Mouse (Mus musculus): ENCODE measurements at regions not wholly inside any gene's neighbourhood (a gene's known extent, or its start where the extent isn't known, plus 50 kb on each side); places are given as distances from the start of the nearest gene placed in this dataset.

GRCm38 (mm10) chr12:96323061-96323786 lies 631.2 kb downstream of the Flrt2 start:
- TF ChIP-seq POLR2A (IDR thresholded peaks at IDR 0.05; ENCODE audit: borderline replicate concordance, low read depth, low read length) = no peak
- no peak for TF ChIP-seq CTCF (IDR thresholded peaks at IDR 0.05; ENCODE audit: low read depth, low read length)
- Histone ChIP-seq H3K4me3 (ENCODE audit: insufficient read depth, low read length) (no peak overlapping the region), H3K27ac (ENCODE audit: insufficient read depth, low read depth, low read length) (no peak overlapping the region), H3K4me1 (ENCODE audit: control insufficient read depth, insufficient read depth, low read length) (no peaks in the 10 kb centered on the region)

- Histone ChIP-seq H3K4me3 (ENCODE audit: insufficient read depth, low read length) (no peak overlapping the region), H3K4me1 (ENCODE audit: control insufficient read depth, insufficient read depth, low read length) (no peaks in the 10 kb centered on the region), H3K27ac (ENCODE audit: insufficient read depth, low read depth, low read length) (no peak overlapping the region)
- TF ChIP-seq CTCF (IDR thresholded peaks at IDR 0.05; ENCODE audit: low read depth, low read length) (no peak), POLR2A (IDR thresholded peaks at IDR 0.05; ENCODE audit: borderline replicate concordance, low read depth, low read length) (no peak)
Observed at GRCm38 (mm10) chr12:96351143-96351542, 659.1 kb downstream of the Flrt2 start.

GRCm38 (mm10) chr12:96378924-96379323 lies 686.9 kb downstream of the Flrt2 start:
- Histone ChIP-seq H3K4me1 (ENCODE audit: control insufficient read depth, insufficient read depth, low read length) (no peaks in the 10 kb centered on the region), H3K4me3 (ENCODE audit: insufficient read depth, low read length) (no peak overlapping the region), H3K27ac (ENCODE audit: insufficient read depth, low read depth, low read length) (no peak overlapping the region)
- no peak for TF ChIP-seq CTCF (IDR thresholded peaks at IDR 0.05; ENCODE audit: low read depth, low read length)
- no peak for TF ChIP-seq POLR2A (IDR thresholded peaks at IDR 0.05; ENCODE audit: borderline replicate concordance, low read depth, low read length)

- Histone ChIP-seq H3K4me3 (ENCODE audit: insufficient read depth, low read length) (no peak overlapping the region), H3K4me1 (ENCODE audit: control insufficient read depth, insufficient read depth, low read length) (no peaks in the 10 kb centered on the region), H3K27ac (ENCODE audit: insufficient read depth, low read depth, low read length) (no peak overlapping the region)
- TF ChIP-seq POLR2A (IDR thresholded peaks at IDR 0.05; ENCODE audit: borderline replicate concordance, low read depth, low read length) (no peak), CTCF (IDR thresholded peaks at IDR 0.05; ENCODE audit: low read depth, low read length) (no peak)
Observed at GRCm38 (mm10) chr12:96419104-96419503, 727.1 kb downstream of the Flrt2 start.

- H3K27ac ChIP-seq (ENCODE audit: insufficient read depth, low read depth, low read length) = no peak overlapping the region
Observed at GRCm38 (mm10) chr12:96419567-96419966, 727.5 kb downstream of the Flrt2 start.

GRCm38 (mm10) chr12:96427589-96427988 lies 735.6 kb downstream of the Flrt2 start:
- Histone ChIP-seq H3K4me3 (ENCODE audit: insufficient read depth, low read length) (no peak overlapping the region), H3K27ac (ENCODE audit: insufficient read depth, low read depth, low read length) (no peak overlapping the region), H3K4me1 (ENCODE audit: control insufficient read depth, insufficient read depth, low read length) (no peaks in the 10 kb centered on the region)
- TF ChIP-seq CTCF (IDR thresholded peaks at IDR 0.05; ENCODE audit: low read depth, low read length) (no peak), POLR2A (IDR thresholded peaks at IDR 0.05; ENCODE audit: borderline replicate concordance, low read depth, low read length) (no peak)

More at GRCm38 (mm10) chr12:96419567-96419966, 727.5 kb downstream of the Flrt2 start:
- H3K4me1 ChIP-seq (ENCODE audit: control insufficient read depth, insufficient read depth, low read length) = no peaks in the 10 kb centered on the region
- no peak for TF ChIP-seq CTCF (IDR thresholded peaks at IDR 0.05; ENCODE audit: low read depth, low read length)
- no peak for TF ChIP-seq POLR2A (IDR thresholded peaks at IDR 0.05; ENCODE audit: borderline replicate concordance, low read depth, low read length)
- no peak overlapping the region for H3K4me3 ChIP-seq (ENCODE audit: insufficient read depth, low read length)

GRCm38 (mm10) chr12:96442546-96442945 lies 750.5 kb downstream of the Flrt2 start:
- H3K4me3 ChIP-seq (ENCODE audit: insufficient read depth, low read length) = no peak overlapping the region
- H3K4me1 ChIP-seq (ENCODE audit: control insufficient read depth, insufficient read depth, low read length) = no peaks in the 10 kb centered on the region
- no peak overlapping the region for H3K27ac ChIP-seq (ENCODE audit: insufficient read depth, low read depth, low read length)
- no peak for TF ChIP-seq CTCF (IDR thresholded peaks at IDR 0.05; ENCODE audit: low read depth, low read length)
- no peak for TF ChIP-seq POLR2A (IDR thresholded peaks at IDR 0.05; ENCODE audit: borderline replicate concordance, low read depth, low read length)

- TF ChIP-seq CTCF (IDR thresholded peaks at IDR 0.05; ENCODE audit: low read depth, low read length) (no peak), POLR2A (IDR thresholded peaks at IDR 0.05; ENCODE audit: borderline replicate concordance, low read depth, low read length) (no peak)
- no peak overlapping the region for H3K27ac ChIP-seq (ENCODE audit: insufficient read depth, low read depth, low read length)
Observed at GRCm38 (mm10) chr12:96453374-96453773, 761.3 kb downstream of the Flrt2 start.

GRCm38 (mm10) chr12:96476344-96476743 lies 784.3 kb downstream of the Flrt2 start:
- TF ChIP-seq CTCF (IDR thresholded peaks at IDR 0.05; ENCODE audit: low read depth, low read length) = no peak
- no peak for TF ChIP-seq POLR2A (IDR thresholded peaks at IDR 0.05; ENCODE audit: borderline replicate concordance, low read depth, low read length)
- Histone ChIP-seq H3K4me3 (ENCODE audit: insufficient read depth, low read length) (no peak overlapping the region), H3K4me1 (ENCODE audit: control insufficient read depth, insufficient read depth, low read length) (no peaks in the 10 kb centered on the region), H3K27ac (ENCODE audit: insufficient read depth, low read depth, low read length) (no peak overlapping the region)

More at GRCm38 (mm10) chr12:96453374-96453773, 761.3 kb downstream of the Flrt2 start:
- Histone ChIP-seq H3K4me1 (ENCODE audit: control insufficient read depth, insufficient read depth, low read length) (no peaks in the 10 kb centered on the region), H3K4me3 (ENCODE audit: insufficient read depth, low read length) (no peak overlapping the region)

- no peak for TF ChIP-seq POLR2A (IDR thresholded peaks at IDR 0.05; ENCODE audit: borderline replicate concordance, low read depth, low read length)
- TF ChIP-seq CTCF (IDR thresholded peaks at IDR 0.05; ENCODE audit: low read depth, low read length) = no peak
- Histone ChIP-seq H3K4me1 (ENCODE audit: control insufficient read depth, insufficient read depth, low read length) (no peaks in the 10 kb centered on the region), H3K4me3 (ENCODE audit: insufficient read depth, low read length) (no peak overlapping the region), H3K27ac (ENCODE audit: insufficient read depth, low read depth, low read length) (no peak overlapping the region)
Observed at GRCm38 (mm10) chr12:96488448-96488960, 796.5 kb downstream of the Flrt2 start.
